In genomic region chr1:190531224-190531623, GRCm38 (mm10) we compare ENCODE assay signal across 18 mouse cellular contexts.
"Had no signal": no experiment of that assay in that cellular context is flagged by ENCODE, and none has a peak within 500 bp of the region (broad histone marks: within the 10 kb centered on the region; RNA-seq: fewer than 3 reads in every experiment).

No protein-coding gene starts in this region.

- H3K27me3 ChIP-seq: megakaryocyte, embryonic 14.5 days; midbrain, embryonic 15.5 days; neural tube, embryonic 12.5 days; stomach, embryonic 15.5 days had no signal

- DNase-seq: liver, postnatal 0 days; lung, adult 2 months; lung, postnatal 14 days; lung, postnatal 36 days; right cerebral cortex, postnatal 14 days; thymus, adult 18-20 months; thymus, postnatal 14 days; thymus, postnatal 36 days had no signal

- H3K4me3 ChIP-seq: lung, embryonic 15.5 days; megakaryocyte, embryonic 14.5 days; midbrain, embryonic 13.5 days; midbrain, embryonic 15.5 days; neural tube, embryonic 12.5 days; stomach, embryonic 15.5 days had no signal

- H3K9me3 ChIP-seq: lung, embryonic 15.5 days; midbrain, embryonic 13.5 days; midbrain, embryonic 15.5 days; neural tube, embryonic 12.5 days; stomach, embryonic 15.5 days had no signal

- H3K27ac ChIP-seq: lung, embryonic 15.5 days; macrophage; midbrain, embryonic 13.5 days; midbrain, embryonic 15.5 days; neural tube, embryonic 12.5 days; stomach, embryonic 15.5 days; stomach, postnatal 0 days had no signal

- H3K36me3 ChIP-seq: lung, embryonic 15.5 days; midbrain, embryonic 13.5 days; midbrain, embryonic 15.5 days; neural tube, embryonic 12.5 days; stomach, embryonic 15.5 days had no signal

- H3K4me2 ChIP-seq: lung, embryonic 15.5 days; midbrain, embryonic 11.5 days; midbrain, embryonic 13.5 days; midbrain, embryonic 15.5 days; neural tube, embryonic 12.5 days; stomach, embryonic 15.5 days had no signal

- H3K9ac ChIP-seq: liver, postnatal 0 days; lung, embryonic 15.5 days; midbrain, embryonic 13.5 days; midbrain, embryonic 15.5 days; neural tube, embryonic 12.5 days; stomach, embryonic 15.5 days had no signal

- H3K4me1 ChIP-seq: megakaryocyte, embryonic 14.5 days had no signal

- ATAC-seq: liver, postnatal 0 days; lung, postnatal 0 days; midbrain, embryonic 13.5 days; midbrain, embryonic 15.5 days had no signal
